16 mouse cellular contexts compared by ENCODE assay signal in the genomic region with DNA sequence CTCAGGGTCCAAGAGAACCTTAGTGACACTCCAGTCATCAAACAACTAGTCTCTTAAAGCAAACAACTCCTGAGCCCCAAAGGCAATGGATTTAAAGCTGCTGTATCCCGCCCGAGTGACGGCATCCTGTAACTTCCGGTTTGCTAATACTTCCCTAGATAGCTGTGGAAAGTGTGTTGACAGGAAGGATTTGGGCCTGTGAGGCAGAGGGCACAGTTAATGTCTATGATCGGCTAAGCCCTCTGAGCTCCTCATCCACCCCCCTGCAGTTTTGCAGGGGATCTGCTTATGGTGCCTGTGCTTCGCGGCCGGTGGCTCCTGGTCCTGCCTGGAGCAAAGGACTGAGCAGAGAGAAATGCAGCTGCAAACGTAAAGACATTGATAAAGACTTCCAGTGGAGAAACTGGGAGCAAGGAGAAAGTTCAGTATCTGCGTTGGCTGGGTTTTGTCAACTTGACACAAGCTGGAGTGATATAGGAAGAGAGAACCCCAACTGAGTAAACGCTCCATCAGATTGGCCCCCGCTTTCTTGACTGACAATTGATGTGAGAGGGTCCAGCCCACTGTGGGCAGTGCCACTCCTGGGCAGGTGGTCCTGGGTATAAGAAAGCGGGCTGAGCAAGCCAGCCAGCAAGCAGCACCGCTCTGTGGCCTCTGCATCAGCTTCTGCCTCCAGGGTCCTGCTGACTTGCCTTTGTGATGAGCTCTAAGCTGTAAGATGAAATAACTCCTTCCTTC. TPM values are rescaled to one million over a fixed set of nuclear protein-coding genes. Genes with fewer than 3 reads are reported as not detected.
DNase-seq lines count a peak whose midpoint lies in the region; ATAC-seq lines count a peak whose summit lies in the region.
"Had no signal": no experiment of that assay in that cellular context is flagged by ENCODE, and none has a peak within 500 bp of the region (broad histone marks: within the 10 kb centered on the region; RNA-seq: fewer than 3 reads in every experiment).

No protein-coding gene starts in this region.

- H3K4me2 ChIP-seq in heart, embryonic 14.5 days (ENCODE audit: low read length) = peak overlapping the region; percentile 61
- H3K4me2 ChIP-seq in midbrain, embryonic 11.5 days = no peak overlapping the region
- no peak overlapping the region for H3K4me2 ChIP-seq in midbrain, embryonic 15.5 days
- H3K4me2 ChIP-seq in liver, embryonic 12.5 days = peak overlapping the region; percentile 1
- H3K4me2 ChIP-seq in stomach, embryonic 16.5 days (ENCODE audit: low read depth, low read length) = peak overlapping the region; percentile 33
- H3K4me2 ChIP-seq: embryonic facial prominence, embryonic 12.5 days; forebrain, embryonic 12.5 days had no signal

- H3K36me3 ChIP-seq in heart, embryonic 14.5 days (ENCODE audit: control insufficient read depth, insufficient read depth, low read length) = no peaks in the 10 kb centered on the region
- no peaks in the 10 kb centered on the region for H3K36me3 ChIP-seq in midbrain, embryonic 11.5 days (ENCODE audit: control insufficient read depth, insufficient read depth, low read length)
- H3K36me3 ChIP-seq in midbrain, embryonic 15.5 days (replicated peaks) = no peaks in the 10 kb centered on the region
- no peaks in the 10 kb centered on the region for H3K36me3 ChIP-seq in liver, embryonic 12.5 days
- H3K36me3 ChIP-seq in stomach, embryonic 16.5 days (ENCODE audit: control insufficient read depth, insufficient read depth, low read length) = no peaks in the 10 kb centered on the region
- H3K36me3 ChIP-seq: embryonic facial prominence, embryonic 12.5 days; forebrain, embryonic 12.5 days had no signal

- no peak overlapping the region for H3K27ac ChIP-seq in heart, embryonic 14.5 days (replicated peaks in 1 of 2; ENCODE audit: control insufficient read depth in 1 of 2, insufficient read depth in 1 of 2, low read depth in 2 of 2, low read length in 2 of 2)
- H3K27ac ChIP-seq in midbrain, embryonic 11.5 days (ENCODE audit: low read depth, low read length) = no peak overlapping the region
- no peak overlapping the region for H3K27ac ChIP-seq in midbrain, embryonic 15.5 days
- H3K27ac ChIP-seq in liver, embryonic 12.5 days = no peak overlapping the region
- H3K27ac ChIP-seq in stomach, embryonic 16.5 days (ENCODE audit: low read length) = no peak overlapping the region
- H3K27ac ChIP-seq: embryonic facial prominence, embryonic 12.5 days; forebrain, embryonic 12.5 days; gastrocnemius, adult 2 months had no signal

- DNase-seq in heart, postnatal 36 days = no peak
- DNase-seq in midbrain, embryonic 11.5 days (ENCODE audit: low spot score, missing footprints) = peak; percentile 64
- DNase-seq in adrenal gland, postnatal 25 days = no peak
- DNase-seq: cerebellum, adult 8-10 months; gastrocnemius, adult 2 months; lung, adult 18-20 months had no signal

- WGBS in heart, embryonic 14.5 days = 16% methylated on average over 14 of the region's 14 CpGs
- WGBS in midbrain, embryonic 11.5 days = 59% methylated on average over 14 of the region's 14 CpGs
- WGBS in midbrain, embryonic 15.5 days = 51% methylated on average over 14 of the region's 14 CpGs
- WGBS in liver, embryonic 12.5 days (ENCODE audit: insufficient replicate concordance) = 46% methylated on average over 14 of the region's 14 CpGs
- WGBS in stomach, embryonic 16.5 days = 38% methylated on average over 14 of the region's 14 CpGs

- H3K9me3 ChIP-seq in heart, embryonic 14.5 days (ENCODE audit: control insufficient read depth, low read length) = no peaks in the 10 kb centered on the region
- H3K9me3 ChIP-seq in midbrain, embryonic 11.5 days (ENCODE audit: control insufficient read depth, low read length) = no peaks in the 10 kb centered on the region
- H3K9me3 ChIP-seq in midbrain, embryonic 15.5 days = no peaks in the 10 kb centered on the region
- H3K9me3 ChIP-seq in liver, embryonic 12.5 days (replicated peaks) = no peaks in the 10 kb centered on the region
- no peaks in the 10 kb centered on the region for H3K9me3 ChIP-seq in stomach, embryonic 16.5 days (replicated peaks; ENCODE audit: control insufficient read depth, low read length)
- H3K9me3 ChIP-seq: embryonic facial prominence, embryonic 12.5 days; forebrain, embryonic 12.5 days had no signal

- peaks cover 8 to 9% of the 10 kb centered on the region in 2 experiments; a peak in 2 of 4 replicates for H3K4me1 ChIP-seq in heart, embryonic 14.5 days (ENCODE audit: control insufficient read depth in 2 of 2, insufficient read depth in 2 of 2, low read length in 2 of 2)
- H3K4me1 ChIP-seq in midbrain, embryonic 11.5 days (ENCODE audit: control insufficient read depth, insufficient read depth, low read length) = no peaks in the 10 kb centered on the region
- no peaks in the 10 kb centered on the region for H3K4me1 ChIP-seq in midbrain, embryonic 15.5 days
- no peaks in the 10 kb centered on the region for H3K4me1 ChIP-seq in liver, embryonic 12.5 days
- H3K4me1 ChIP-seq in stomach, embryonic 16.5 days (ENCODE audit: control insufficient read depth, insufficient read depth, low read length) = 0 out of 2 replicates have a peak, but pooled peaks cover 6% of the 10 kb centered on the region

- H3K4me3 ChIP-seq in heart, embryonic 14.5 days (ENCODE audit: control insufficient read depth in 1 of 2, insufficient read depth in 1 of 2, low read depth in 1 of 2, low read length in 2 of 2) = peak overlapping the region; percentile 10 to 13; a peak in 2 of 4 replicates
- no peak overlapping the region for H3K4me3 ChIP-seq in midbrain, embryonic 11.5 days (ENCODE audit: low read depth, low read length)
- H3K4me3 ChIP-seq in midbrain, embryonic 15.5 days = no peak overlapping the region
- H3K4me3 ChIP-seq in liver, embryonic 12.5 days = no peak overlapping the region
- no peak overlapping the region for H3K4me3 ChIP-seq in stomach, embryonic 16.5 days (replicated peaks; ENCODE audit: low read length)
- H3K4me3 ChIP-seq: embryonic facial prominence, embryonic 12.5 days; forebrain, embryonic 12.5 days; gastrocnemius, adult 2 months had no signal

- peak overlapping the region; percentile 45 for H3K9ac ChIP-seq in heart, embryonic 14.5 days (ENCODE audit: low read length)
- H3K9ac ChIP-seq in midbrain, embryonic 11.5 days (ENCODE audit: low read length) = no peak overlapping the region
- H3K9ac ChIP-seq in midbrain, embryonic 15.5 days = no peak overlapping the region
- H3K9ac ChIP-seq in liver, embryonic 12.5 days = no peak overlapping the region
- H3K9ac ChIP-seq in stomach, embryonic 16.5 days (ENCODE audit: low read length) = peak overlapping the region; percentile 56
- H3K9ac ChIP-seq: embryonic facial prominence, embryonic 12.5 days; forebrain, embryonic 12.5 days had no signal

- no peaks in the 10 kb centered on the region for H3K27me3 ChIP-seq in heart, embryonic 14.5 days (ENCODE audit: control insufficient read depth, insufficient read depth, low read length)
- no peaks in the 10 kb centered on the region for H3K27me3 ChIP-seq in midbrain, embryonic 11.5 days (ENCODE audit: control insufficient read depth, insufficient read depth, low read length)
- no peaks in the 10 kb centered on the region for H3K27me3 ChIP-seq in midbrain, embryonic 15.5 days (replicated peaks)
- H3K27me3 ChIP-seq in liver, embryonic 12.5 days (replicated peaks) = 0 out of 2 replicates have a peak, but pooled peaks cover 9% of the 10 kb centered on the region
- no peaks in the 10 kb centered on the region for H3K27me3 ChIP-seq in stomach, embryonic 16.5 days (ENCODE audit: control insufficient read depth, insufficient read depth, low read length)
- H3K27me3 ChIP-seq: embryonic facial prominence, embryonic 12.5 days; forebrain, embryonic 12.5 days had no signal

- no peak for ATAC-seq in heart, embryonic 14.5 days (ENCODE audit: insufficient number of reproducible peaks, insufficient read depth, low FRiP score, low read depth)
- no peak for ATAC-seq in midbrain, embryonic 11.5 days (ENCODE audit: low FRiP score)
- ATAC-seq in midbrain, embryonic 15.5 days (replicated peaks) = no peak
- ATAC-seq in liver, embryonic 12.5 days = no peak
- no peak for ATAC-seq in stomach, embryonic 16.5 days (ENCODE audit: insufficient read depth, low FRiP score)
- ATAC-seq in frontal cortex, adult (ENCODE audit: low TSS enrichment) = no peak
- ATAC-seq: hindbrain, embryonic 16.5 days had no signal

- intact Hi-C loops in heart, postnatal 36 days (cut with DNase I) = no loop called here

RNA-seq across cellular contexts. Expression of a gene that starts 3.6 kb away (rescaled TPM):
- 0.11 and 0.39 TPM in 2 replicates for polyA plus RNA-seq in heart, embryonic 14.5 days (2014; fragmentation: Nextera tagmentation; extraction: Ambion mirVana)
- total RNA-seq in heart, postnatal 36 days (2021) = 1 to 10 TPM; 1.1 to 1.9 TPM
- polyA plus RNA-seq in midbrain, embryonic 11.5 days (2014; fragmentation: Nextera tagmentation; extraction: Ambion mirVana) = 0.26 and 0.30 TPM in 2 replicates
- polyA plus RNA-seq in midbrain, embryonic 15.5 days (2015; fragmentation: Nextera tagmentation; extraction: Ambion mirVana) = 0.72 and 1.1 TPM in 2 replicates
- not detected in 2 replicates for polyA plus RNA-seq in liver, embryonic 12.5 days (2016; fragmentation: Nextera tagmentation; extraction: Ambion mirVana)
- 0.22 and 0.36 TPM in 2 replicates for polyA plus RNA-seq in stomach, embryonic 16.5 days (2015; fragmentation: Nextera tagmentation; extraction: Ambion mirVana)
- total RNA-seq in adrenal gland, postnatal 25 days (2021) = 0.27 TPM in 1 of 2 replicates, not detected in the other
- total RNA-seq: left cerebral cortex, postnatal 10 days; monocyte, adult 5-6 weeks had no signal

RNA-seq across cellular contexts. Expression of a gene that starts 35.2 kb away (rescaled TPM):
- 30.2 and 32.2 TPM in 2 replicates for polyA plus RNA-seq in heart, embryonic 14.5 days (2014; fragmentation: Nextera tagmentation; extraction: Ambion mirVana)
- 10 to 100 TPM; 41.6 to 42.5 TPM for total RNA-seq in heart, postnatal 36 days (2021)
- 59.6 and 62.8 TPM in 2 replicates for polyA plus RNA-seq in midbrain, embryonic 11.5 days (2014; fragmentation: Nextera tagmentation; extraction: Ambion mirVana)
- polyA plus RNA-seq in midbrain, embryonic 15.5 days (2015; fragmentation: Nextera tagmentation; extraction: Ambion mirVana) = 58.1 and 60.6 TPM in 2 replicates
- 34.2 and 36.0 TPM in 2 replicates for polyA plus RNA-seq in liver, embryonic 12.5 days (2016; fragmentation: Nextera tagmentation; extraction: Ambion mirVana)
- polyA plus RNA-seq in stomach, embryonic 16.5 days (2015; fragmentation: Nextera tagmentation; extraction: Ambion mirVana) = 44.3 and 48.9 TPM in 2 replicates
- total RNA-seq in adrenal gland, postnatal 25 days (2021) = 59.8 and 61.4 TPM in 2 replicates

Comparison
In these comparisons a context has a peak if more than half of its experiments do, and no peak if none do; other contexts are left out.
1. H3K4me2 ChIP-seq: peak in heart, embryonic 14.5 days (single experiment), liver, embryonic 12.5 days (single experiment) and stomach, embryonic 16.5 days (single experiment); none in midbrain, embryonic 11.5 days (single experiment) and midbrain, embryonic 15.5 days (single experiment).
2. H3K4me3 ChIP-seq: peak in heart, embryonic 14.5 days (2 of 2); none in midbrain, embryonic 11.5 days (single experiment), midbrain, embryonic 15.5 days (single experiment), liver, embryonic 12.5 days (single experiment) and stomach, embryonic 16.5 days (single experiment).
3. H3K9ac ChIP-seq: peak in heart, embryonic 14.5 days (single experiment) and stomach, embryonic 16.5 days (single experiment); none in midbrain, embryonic 11.5 days (single experiment), midbrain, embryonic 15.5 days (single experiment) and liver, embryonic 12.5 days (single experiment).